Mouse (Mus musculus) testis, adult 2 months (tissue): Measurements from ENCODE around the gene Panx1.

ENCODE experiments used
- CTCF ChIP-seq: fragments of 200-500 bp; IDR thresholded peaks from 2 replicates; pipeline ENCODE4 v1.5.1; 2012; ENCODE audit warnings: low read depth, mild to moderate bottlenecking, inconsistent platforms, low read length, moderate library complexity; ENCODE audit not compliant: control insufficient read depth, insufficient read depth, insufficient replicate concordance
- POLR2A ChIP-seq: fragments of 200-500 bp; IDR thresholded peaks from 2 replicates; pipeline ENCODE4 v1.6.1; 2012; ENCODE audit warnings: low read depth, mild to moderate bottlenecking, inconsistent platforms, low read length, moderate library complexity; ENCODE audit not compliant: control insufficient read depth

DNA sequence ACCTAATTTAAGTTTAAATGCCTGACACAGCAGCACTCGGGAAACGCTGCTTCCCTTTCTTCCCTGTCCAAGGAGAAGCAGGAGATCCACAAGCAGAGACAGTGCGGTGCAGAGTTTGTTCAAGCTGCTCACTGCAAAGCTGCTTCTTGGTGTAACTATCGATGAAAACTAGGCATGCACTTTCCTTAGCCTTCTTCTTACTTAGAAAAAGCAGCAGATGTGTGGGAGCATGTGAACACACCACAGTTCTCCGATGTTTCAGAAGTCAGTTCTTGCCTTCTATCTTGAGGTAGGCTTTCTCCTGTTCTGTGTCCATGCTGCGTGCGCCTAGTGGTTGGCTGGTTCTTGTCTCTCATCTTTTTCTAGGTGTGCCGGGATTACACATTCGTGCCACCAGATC lies 46.5 kb downstream of the Panx1 start:
- TF ChIP-seq POLR2A (no peak), CTCF (no peak)
